Mouse (Mus musculus) ES-Bruce4 (cell line): ENCODE measurements around the gene Ikbke.

Experiments used
- CTCF ChIP-seq: IDR thresholded peaks from one replicate; pipeline ENCODE4 v1.8.1; 2011; ENCODE audit warnings: low read depth, low read length
- POLR2A ChIP-seq: IDR thresholded peaks from one replicate; pipeline ENCODE4 v1.8.1; 2011; ENCODE audit warnings: low read length; ENCODE audit not compliant: insufficient read depth

DNA sequence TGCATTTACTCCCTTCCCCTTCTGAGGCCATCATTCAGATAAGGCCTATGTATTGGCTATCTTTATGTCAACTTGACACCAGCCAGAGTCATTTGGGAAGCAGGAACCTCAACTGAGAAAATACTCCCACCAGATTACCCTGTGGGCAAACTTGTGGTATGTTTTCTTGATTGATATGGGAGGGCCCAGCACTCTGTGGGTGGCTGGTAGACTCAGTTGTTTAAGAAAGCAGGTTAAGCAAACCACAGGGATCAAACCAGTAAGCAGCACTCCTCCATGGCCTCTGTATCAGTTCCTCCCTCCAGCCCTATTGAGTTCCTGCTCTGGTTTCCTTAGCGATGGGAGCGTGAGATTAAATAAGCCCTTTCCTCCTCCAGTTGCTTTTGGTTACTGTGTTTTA lies 39.0 kb upstream of the Ikbke start:
- no peak for TF ChIP-seq POLR2A
- TF ChIP-seq CTCF: no peak
